Mouse (Mus musculus) embryonic facial prominence, embryonic 14.5 days (tissue): Measurements from ENCODE around the gene Slc22a14. TPM values are rescaled to one million over a fixed set of nuclear protein-coding genes. Genes with fewer than 3 reads are reported as not detected.
"Not testable (repeated sequence)": the region's sequence is repeated elsewhere in the genome, so short reads cannot be mapped to it uniquely, and the experiment has no call there.

Experiments
- ATAC-seq: fragments of 200-750 bp; cut with Nextera tagmentation; 2 replicates; pipeline ENCODE4 v1.8.0; 2017; ENCODE audit warnings: low read depth, moderate number of reproducible peaks, moderate TSS enrichment
- DNase-seq: peaks from one replicate; pipeline ENCODE4 v3.0.0-alpha.2; 2015; ENCODE audit warnings: low spot score
- H3K27ac ChIP-seq: fragments of 300-500 bp; sonication (generic); replicated peaks from 2 replicates; pipeline ENCODE4 v1.5.1; 2014; ENCODE audit warnings: low read depth, mild to moderate bottlenecking, low read length, moderate library complexity
- H3K27me3 ChIP-seq: fragments of 300-500 bp; sonication (generic); replicated peaks from 2 replicates; pipeline ENCODE4 v1.6.1; 2014; ENCODE audit warnings: low read length; ENCODE audit not compliant: control insufficient read depth, insufficient read depth
- H3K36me3 ChIP-seq: fragments of 300-500 bp; sonication (generic); 2 replicates; pipeline ENCODE4 v1.6.1; 2014; ENCODE audit warnings: low read length, mixed read lengths; ENCODE audit not compliant: control insufficient read depth, insufficient read depth
- H3K4me1 ChIP-seq: fragments of 300-500 bp; sonication (generic); 2 replicates; pipeline ENCODE4 v1.6.1; 2014; ENCODE audit warnings: antibody characterized with exemption, low read length; ENCODE audit not compliant: control insufficient read depth, insufficient read depth
- H3K4me2 ChIP-seq: fragments of 300-500 bp; sonication (generic); 2 replicates; pipeline ENCODE4 v1.6.1; 2014; ENCODE audit warnings: low read depth, mild to moderate bottlenecking, low read length, moderate library complexity, mixed read lengths
- H3K4me3 ChIP-seq: fragments of 300-500 bp; sonication (generic); 2 replicates; pipeline ENCODE4 v1.5.1; 2014; ENCODE audit warnings: low read depth, mild to moderate bottlenecking, low read length
- H3K9ac ChIP-seq: fragments of 300-500 bp; sonication (generic); 2 replicates; pipeline ENCODE4 v1.6.1; 2014; ENCODE audit warnings: low read depth, mild to moderate bottlenecking, low read length, moderate library complexity, mixed read lengths
- H3K9me3 ChIP-seq: fragments of 300-500 bp; sonication (generic); 2 replicates; pipeline ENCODE4 v1.6.1; 2016; ENCODE audit warnings: low read length; ENCODE audit not compliant: control insufficient read depth
- WGBS: fragments of 180-500 bp; shearing (Covaris S2); extraction: QIAGEN DNeasy Blood & Tissue Kit; methylation state at CpG from one replicate; pipeline ENCODE4 v1.1.7; 2014; 5-methylcytosine and 5-hydroxymethylcytosine counted together
- polyA plus RNA-seq: library from polyadenylated mRNA; unstranded; fragments of >200 nt; fragmentation: Nextera tagmentation; extraction: Ambion mirVana; gene quantifications from 2 replicates; pipeline ENCODE4 v1.2.1, GENCODE M21; 2014

The Slc22a14 gene
- polyA plus RNA-seq, 1 experiment from 2014 or later: not detected

DNA sequence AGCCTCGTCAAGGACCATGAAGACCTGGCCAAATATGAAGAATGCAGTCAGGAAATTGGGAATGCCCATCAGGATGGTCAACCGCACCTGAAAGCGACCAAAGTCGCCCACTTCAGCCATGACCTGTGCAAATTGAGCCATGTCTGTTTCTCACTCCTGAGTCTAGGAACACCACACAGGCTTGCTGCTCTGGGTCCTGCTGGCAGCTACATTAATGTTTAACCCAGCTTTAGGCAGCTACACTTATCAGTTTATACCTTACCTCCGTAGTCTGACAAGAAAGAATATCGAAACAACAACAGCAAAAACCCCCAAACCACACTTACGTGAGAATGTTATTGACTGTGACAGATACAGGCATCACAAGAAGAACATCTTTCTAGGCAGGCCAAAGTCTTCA is 133.8 kb downstream of the Slc22a14 start:
- H3K4me1 ChIP-seq: no peaks in the 10 kb centered on the region
- ATAC-seq: no peak
- WGBS: 94% methylated on average over 7 of the region's 7 CpGs
- no peaks in the 10 kb centered on the region for H3K36me3 ChIP-seq
- H3K9me3 ChIP-seq: no peaks in the 10 kb centered on the region
- no peak overlapping the region for H3K4me2 ChIP-seq
- no peaks in the 10 kb centered on the region for H3K27me3 ChIP-seq
- H3K27ac ChIP-seq: no peak overlapping the region
- no peak overlapping the region for H3K9ac ChIP-seq
- no peak for DNase-seq
- H3K4me3 ChIP-seq: no peak overlapping the region

DNA sequence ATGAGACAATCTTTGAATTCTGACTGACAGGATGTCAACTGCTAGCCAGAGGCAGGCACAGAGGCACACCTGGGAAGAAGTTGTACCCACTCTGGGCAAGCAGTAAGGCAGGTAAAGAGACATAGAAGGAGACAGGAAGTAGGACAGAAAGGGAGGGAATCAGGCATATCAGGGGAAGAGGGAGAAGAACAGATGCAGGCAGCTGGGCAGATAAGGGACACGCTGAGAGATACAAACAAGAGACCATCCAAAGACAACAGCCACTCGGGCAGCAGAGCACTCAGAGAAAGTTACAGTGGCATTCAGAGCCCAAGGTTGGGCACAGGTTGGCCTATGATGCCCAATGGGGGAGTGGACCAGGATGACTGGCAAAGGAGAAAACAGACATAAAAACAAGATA is 134.5 kb downstream of the Slc22a14 start:
- Histone ChIP-seq H3K4me1 (no peaks in the 10 kb centered on the region), H3K9ac (no peak overlapping the region), H3K4me3 (no peak overlapping the region), H3K9me3 (no peaks in the 10 kb centered on the region), H3K36me3 (no peaks in the 10 kb centered on the region), H3K4me2 (no peak overlapping the region), H3K27me3 (no peaks in the 10 kb centered on the region), H3K27ac (no peak overlapping the region)
- ATAC-seq (no peak), DNase-seq (no peak)
- 62% methylated on average over 2 of the region's 2 CpGs for WGBS

- Histone ChIP-seq H3K27me3 (no peaks in the 10 kb centered on the region), H3K4me2 (no peak overlapping the region), H3K27ac (no peak overlapping the region), H3K9ac (no peak overlapping the region), H3K4me3 (no peak overlapping the region), H3K36me3 (no peaks in the 10 kb centered on the region; the same call in 1 of the 2 replicates), H3K9me3 (no peaks in the 10 kb centered on the region), H3K4me1 (no peaks in the 10 kb centered on the region)
- DNase-seq (no peak), ATAC-seq (no peak)
- 86% methylated on average over 4 of the region's 4 CpGs for WGBS
Observed at GRCm38 (mm10) chr9:119220249-119220648, 145.1 kb downstream of the Slc22a14 start.

DNA sequence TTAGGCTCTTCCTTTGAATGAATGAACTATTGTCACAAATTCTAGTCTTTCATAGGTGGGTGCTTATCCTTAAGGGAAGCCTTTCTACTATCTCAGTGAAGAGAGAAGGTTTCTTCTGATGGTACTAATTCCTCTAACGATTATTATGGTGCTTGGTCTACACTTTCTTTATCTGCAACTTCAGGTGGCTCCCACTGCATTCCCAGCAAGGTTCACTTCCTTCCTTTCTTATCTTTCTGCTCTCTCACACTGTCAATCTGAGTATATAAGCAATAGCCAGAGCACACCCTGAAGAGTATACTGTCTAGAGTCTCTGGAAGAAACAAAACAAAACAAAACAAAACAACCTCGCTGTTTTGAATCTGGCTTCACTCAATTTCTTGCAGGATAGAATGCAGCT is 145.7 kb downstream of the Slc22a14 start:
- no peak overlapping the region for H3K27ac ChIP-seq
- no peak overlapping the region for H3K9ac ChIP-seq
- ATAC-seq (no peak), DNase-seq (no peak)
- WGBS: 79% methylated on average over 2 of the region's 2 CpGs
- H3K4me1 ChIP-seq: no peaks in the 10 kb centered on the region
- no peaks in the 10 kb centered on the region for H3K9me3 ChIP-seq
- H3K4me3 ChIP-seq: no peak overlapping the region
- H3K36me3 ChIP-seq: no peaks in the 10 kb centered on the region; the same call in 1 of the 2 replicates
- no peak overlapping the region for H3K4me2 ChIP-seq
- H3K27me3 ChIP-seq: no peaks in the 10 kb centered on the region

GRCm38 (mm10) chr9:119215341-119215740 is 150.0 kb downstream of the Slc22a14 start:
- 92% methylated on average over 2 of the region's 2 CpGs for WGBS
- H3K4me2 ChIP-seq, H3K9me3 ChIP-seq, ATAC-seq, H3K27me3 ChIP-seq, H3K36me3 ChIP-seq, H3K4me3 ChIP-seq, H3K4me1 ChIP-seq, H3K27ac ChIP-seq, DNase-seq, H3K9ac ChIP-seq: not testable (repeated sequence)

GRCm38 (mm10) chr9:119214601-119215000 is 150.8 kb downstream of the Slc22a14 start:
- Histone ChIP-seq H3K36me3 (no peaks in the 10 kb centered on the region), H3K9ac (no peak overlapping the region), H3K4me3 (no peak overlapping the region), H3K27me3 (no peaks in the 10 kb centered on the region), H3K4me1 (no peaks in the 10 kb centered on the region), H3K27ac (no peak overlapping the region), H3K9me3 (no peaks in the 10 kb centered on the region), H3K4me2 (no peak overlapping the region)
- WGBS: 86% methylated on average over 6 of the region's 6 CpGs
- DNase-seq (no peak), ATAC-seq (no peak)

GRCm38 (mm10) chr9:119212996-119213395 is 152.4 kb downstream of the Slc22a14 start:
- ATAC-seq: no peak
- Histone ChIP-seq H3K36me3 (no peaks in the 10 kb centered on the region), H3K9me3 (no peaks in the 10 kb centered on the region), H3K4me2 (no peak overlapping the region), H3K4me1 (no peaks in the 10 kb centered on the region), H3K4me3 (no peak overlapping the region), H3K27me3 (no peaks in the 10 kb centered on the region), H3K9ac (no peak overlapping the region), H3K27ac (no peak overlapping the region)
- 78% methylated on average over 8 of the region's 8 CpGs for WGBS
- DNase-seq: no peak

GRCm38 (mm10) chr9:119208998-119209397 is 156.4 kb downstream of the Slc22a14 start, which contains the start of gene Slc22a13:
TSS of gene Slc22a13 (minus strand) at chr9:119209098.
- WGBS: 86% methylated on average over 1 of the region's 4 CpGs
- no peak for ATAC-seq

GRCm38 (mm10) chr9:119207113-119207512 is 158.2 kb downstream of the Slc22a14 start:
- Histone ChIP-seq H3K9ac (no peak overlapping the region), H3K4me2 (no peak overlapping the region), H3K27me3 (no peaks in the 10 kb centered on the region), H3K36me3 (no peaks in the 10 kb centered on the region), H3K4me1 (no peaks in the 10 kb centered on the region), H3K4me3 (no peak overlapping the region), H3K27ac (no peak overlapping the region), H3K9me3 (0 out of 2 replicates have a peak, but pooled peaks cover 7% of the 10 kb centered on the region)
- DNase-seq (no peak), ATAC-seq (no peak)
- 64% methylated on average over 4 of the region's 4 CpGs for WGBS

More at GRCm38 (mm10) chr9:119208998-119209397, 156.4 kb downstream of the Slc22a14 start, which contains the start of gene Slc22a13:
- H3K4me1 ChIP-seq: no peaks in the 10 kb centered on the region
- no peak within 1 kb of the TSS for H3K9ac ChIP-seq
- H3K4me3 ChIP-seq: no peak within 1 kb of the TSS
- H3K4me2 ChIP-seq: no peak within 1 kb of the TSS
- DNase-seq: no peak
- H3K9me3 ChIP-seq: 0 out of 2 replicates have a peak, but pooled peaks cover 7% of the 10 kb centered on the region
- H3K27me3 ChIP-seq: no peaks in the 10 kb centered on the region
- H3K36me3 ChIP-seq: no peaks in the 10 kb centered on the region
- no peak within 1 kb of the TSS for H3K27ac ChIP-seq
